Mouse (Mus musculus): ENCODE measurements around the gene Eps15. TPM values are rescaled to one million over a fixed set of nuclear protein-coding genes. Genes with fewer than 3 reads are reported as not detected.

Gene Eps15
- polyA plus RNA-seq, 1 experiment from 2014 or later, result 26.6 TPM

DNA sequence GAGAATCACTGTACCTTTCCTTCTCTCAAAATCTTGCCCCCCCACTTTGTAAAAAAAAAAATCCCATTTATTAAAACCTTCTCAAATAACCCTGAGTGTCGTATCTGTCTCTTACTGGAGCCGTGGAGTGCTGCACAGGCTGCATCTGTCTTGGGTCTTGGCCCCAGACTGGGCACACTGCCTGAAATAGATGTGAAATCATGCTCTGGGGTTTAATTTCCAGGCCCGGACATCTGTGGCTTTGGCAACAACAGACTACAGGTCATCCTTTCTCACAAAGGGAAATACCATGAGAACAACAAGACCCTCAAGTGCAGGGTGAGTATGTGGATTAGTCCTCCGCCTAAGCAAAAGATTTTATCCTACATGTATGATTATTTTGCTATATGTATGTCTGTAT is 38.1 kb upstream of the Eps15 start:
- H3K4me2 ChIP-seq (ENCODE audit: low read length), result no peak overlapping the region
- H3K36me3 ChIP-seq (ENCODE audit: insufficient read depth, low read length), result no peaks in the 10 kb centered on the region
- no peak for ATAC-seq (replicated peaks; ENCODE audit: low FRiP score, low read depth)
- TF ChIP-seq CTCF (IDR thresholded peaks at IDR 0.05; ENCODE audit: low read depth), result no peak
- H3K9ac ChIP-seq (ENCODE audit: low read depth, low read length), result no peak overlapping the region
- no peak for DNase-seq (ENCODE audit: low spot score)
- no peaks in the 10 kb centered on the region for H3K9me3 ChIP-seq (replicated peaks; ENCODE audit: low read length)
- H3K27ac ChIP-seq, result no peak overlapping the region
- 49% methylated on average over 4 of the region's 4 CpGs for WGBS
- H3K27me3 ChIP-seq (ENCODE audit: insufficient read depth, low read length), result no peaks in the 10 kb centered on the region
- no peaks in the 10 kb centered on the region for H3K4me1 ChIP-seq (replicated peaks; ENCODE audit: insufficient read depth, low read length)
- H3K4me3 ChIP-seq (replicated peaks; ENCODE audit: low read depth, low read length), result no peak overlapping the region

DNA sequence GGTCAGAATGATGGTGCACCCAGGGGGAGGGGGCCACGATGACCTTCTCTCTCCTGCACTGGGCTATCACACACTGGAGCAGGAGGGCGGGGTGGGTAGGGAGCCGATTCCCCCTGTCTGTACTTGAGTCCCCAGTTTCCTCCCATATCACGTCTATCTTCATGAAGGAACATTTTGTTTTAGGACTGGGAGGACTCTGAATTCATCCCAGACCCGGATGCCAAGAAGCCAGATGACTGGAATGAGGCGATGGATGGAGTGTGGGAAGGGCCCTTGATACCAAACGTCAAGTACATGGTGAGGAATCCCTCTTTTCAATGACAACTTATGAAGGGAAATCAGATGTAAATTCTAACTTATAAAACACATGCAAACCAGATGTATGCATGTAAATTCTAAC is 35.6 kb upstream of the Eps15 start:
- Histone ChIP-seq H3K27me3 (ENCODE audit: insufficient read depth, low read length) (no peaks in the 10 kb centered on the region), H3K4me1 (replicated peaks; ENCODE audit: insufficient read depth, low read length) (no peaks in the 10 kb centered on the region), H3K9ac (ENCODE audit: low read depth, low read length) (no peak overlapping the region), H3K27ac (no peak overlapping the region), H3K9me3 (replicated peaks; ENCODE audit: low read length) (no peaks in the 10 kb centered on the region), H3K36me3 (ENCODE audit: insufficient read depth, low read length) (no peaks in the 10 kb centered on the region), H3K4me3 (replicated peaks; ENCODE audit: low read depth, low read length) (no peak overlapping the region), H3K4me2 (ENCODE audit: low read length) (no peak overlapping the region)
- DNase-seq (ENCODE audit: low spot score) (no peak), ATAC-seq (replicated peaks; ENCODE audit: low FRiP score, low read depth) (no peak)
- no peak for TF ChIP-seq CTCF (IDR thresholded peaks at IDR 0.05; ENCODE audit: low read depth)
- WGBS, result 78% methylated on average over 7 of the region's 7 CpGs

DNA sequence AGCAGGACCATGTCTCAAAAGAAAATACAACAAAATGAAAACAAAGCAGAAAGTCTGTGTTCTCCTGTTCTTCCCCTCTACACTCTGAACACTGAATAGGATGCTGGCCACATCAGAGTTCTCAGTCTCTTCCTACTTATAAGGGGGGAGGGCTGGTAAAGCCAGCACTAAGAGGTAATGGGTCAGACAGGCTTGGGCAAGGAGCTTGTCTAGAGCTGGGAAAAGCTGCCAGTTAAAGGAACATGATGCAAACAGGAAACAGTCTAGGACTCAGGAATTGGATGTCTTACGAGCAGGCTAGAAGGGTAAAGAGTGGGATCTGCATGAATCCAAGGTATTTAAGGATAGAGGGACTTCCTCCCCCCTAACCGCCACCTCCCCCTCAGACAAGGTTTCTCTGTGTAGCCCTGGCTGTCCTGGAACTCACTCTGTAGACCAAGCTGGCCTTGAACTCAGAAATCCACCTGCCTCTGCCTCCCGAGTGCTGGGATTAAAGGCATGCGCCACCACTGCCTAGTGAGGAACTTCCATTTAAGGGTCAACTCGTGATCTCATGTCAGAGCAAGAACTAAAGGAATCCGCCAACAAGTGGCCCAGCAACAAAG is 35.0 kb upstream of the Eps15 start:
- no peak for ATAC-seq (replicated peaks; ENCODE audit: low FRiP score, low read depth)
- Histone ChIP-seq H3K36me3 (ENCODE audit: insufficient read depth, low read length) (no peaks in the 10 kb centered on the region), H3K4me3 (replicated peaks; ENCODE audit: low read depth, low read length) (no peak overlapping the region), H3K4me2 (ENCODE audit: low read length) (no peak overlapping the region), H3K9me3 (replicated peaks; ENCODE audit: low read length) (no peaks in the 10 kb centered on the region), H3K27ac (no peak overlapping the region), H3K4me1 (replicated peaks; ENCODE audit: insufficient read depth, low read length) (no peaks in the 10 kb centered on the region), H3K27me3 (ENCODE audit: insufficient read depth, low read length) (no peaks in the 10 kb centered on the region), H3K9ac (ENCODE audit: low read depth, low read length) (no peak overlapping the region)
- 85% methylated on average over 6 of the region's 6 CpGs for WGBS
- no peak for DNase-seq (ENCODE audit: low spot score)
- no peak for TF ChIP-seq CTCF (IDR thresholded peaks at IDR 0.05; ENCODE audit: low read depth)

DNA sequence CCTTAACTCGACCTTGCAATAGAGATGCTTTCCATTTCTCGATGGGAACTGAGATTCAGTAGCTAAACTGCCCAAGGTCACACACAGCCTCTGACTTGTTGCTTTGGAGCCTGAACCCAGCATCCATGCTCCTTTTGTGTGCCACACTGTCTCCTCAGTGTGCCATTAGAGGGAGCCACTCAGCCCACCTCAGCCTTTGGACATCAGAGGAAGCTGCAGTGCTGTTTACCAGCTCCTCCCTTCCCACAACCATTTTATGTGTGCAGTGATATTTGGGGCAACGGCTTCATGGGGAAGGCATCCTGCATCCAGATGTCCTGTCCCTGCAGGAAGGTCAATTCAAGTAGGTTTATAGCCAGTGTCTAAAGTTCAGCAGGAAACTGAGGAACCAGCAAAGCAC is 28.5 kb upstream of the Eps15 start:
- Histone ChIP-seq H3K36me3 (ENCODE audit: insufficient read depth, low read length) (no peaks in the 10 kb centered on the region), H3K4me1 (replicated peaks; ENCODE audit: insufficient read depth, low read length) (no peaks in the 10 kb centered on the region), H3K9me3 (replicated peaks; ENCODE audit: low read length) (no peaks in the 10 kb centered on the region), H3K9ac (ENCODE audit: low read depth, low read length) (no peak overlapping the region), H3K4me3 (replicated peaks; ENCODE audit: low read depth, low read length) (no peak overlapping the region), H3K27me3 (ENCODE audit: insufficient read depth, low read length) (no peaks in the 10 kb centered on the region), H3K27ac (no peak overlapping the region), H3K4me2 (ENCODE audit: low read length) (no peak overlapping the region)
- no peak for ATAC-seq (replicated peaks; ENCODE audit: low FRiP score, low read depth)
- TF ChIP-seq CTCF (IDR thresholded peaks at IDR 0.05; ENCODE audit: low read depth), result peak; percentile 66
- peak; percentile 51 for DNase-seq (ENCODE audit: low spot score)
- 31% methylated on average over 3 of the region's 3 CpGs for WGBS

DNA sequence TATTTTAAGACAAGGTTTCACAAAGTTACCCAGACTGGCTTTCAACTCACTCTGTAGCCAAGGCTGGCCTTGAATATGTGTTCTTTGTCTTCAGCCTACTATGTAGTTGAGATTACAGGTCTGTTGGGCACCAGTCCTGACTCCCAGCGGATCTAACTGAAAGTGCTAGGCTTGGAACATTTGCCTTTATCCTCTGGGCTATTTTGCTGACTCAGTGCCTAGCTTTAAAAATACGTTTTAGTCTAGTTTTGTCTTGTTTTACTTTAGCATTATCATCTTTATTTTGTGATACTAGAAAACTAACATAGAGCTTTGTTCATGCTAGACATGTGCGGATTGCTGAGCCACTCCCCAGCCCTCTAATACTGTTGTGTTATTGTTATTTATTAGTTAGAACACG is 27.9 kb upstream of the Eps15 start:
- no peak for ATAC-seq (replicated peaks; ENCODE audit: low FRiP score, low read depth)
- no peak overlapping the region for H3K27ac ChIP-seq
- no peak for TF ChIP-seq CTCF (IDR thresholded peaks at IDR 0.05; ENCODE audit: low read depth)
- no peaks in the 10 kb centered on the region for H3K9me3 ChIP-seq (replicated peaks; ENCODE audit: low read length)
- no peaks in the 10 kb centered on the region for H3K27me3 ChIP-seq (ENCODE audit: insufficient read depth, low read length)
- H3K36me3 ChIP-seq (ENCODE audit: insufficient read depth, low read length), result no peaks in the 10 kb centered on the region
- no peak overlapping the region for H3K4me2 ChIP-seq (ENCODE audit: low read length)
- H3K4me3 ChIP-seq (replicated peaks; ENCODE audit: low read depth, low read length), result no peak overlapping the region
- DNase-seq (ENCODE audit: low spot score), result no peak
- no peaks in the 10 kb centered on the region for H3K4me1 ChIP-seq (replicated peaks; ENCODE audit: insufficient read depth, low read length)
- 82% methylated on average over 4 of the region's 4 CpGs for WGBS
- H3K9ac ChIP-seq (ENCODE audit: low read depth, low read length), result no peak overlapping the region

DNA sequence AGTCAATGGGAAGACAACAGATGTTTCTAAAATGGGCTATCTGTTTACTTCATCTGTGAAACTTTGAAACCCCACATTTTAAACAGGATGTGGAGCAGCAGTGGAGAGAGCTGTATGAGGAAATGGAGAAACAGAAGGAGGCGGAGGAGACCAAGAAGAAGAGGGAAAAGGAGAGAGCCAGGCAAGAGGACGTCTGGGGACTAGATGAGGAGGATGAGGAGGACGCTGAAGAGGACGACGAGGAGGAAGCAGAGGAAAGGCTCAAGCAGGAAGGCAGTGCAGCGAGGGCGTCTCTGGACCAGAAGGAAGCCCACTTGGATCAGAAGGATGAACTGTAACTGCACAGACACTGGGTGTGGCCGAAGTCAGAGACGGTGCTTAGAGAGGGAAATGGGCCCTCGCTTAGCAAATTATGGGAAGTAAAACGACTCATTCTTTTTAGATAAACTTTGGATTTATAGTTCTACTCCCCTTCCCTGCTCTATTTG is 26.4 kb upstream of the Eps15 start:
- ATAC-seq (replicated peaks; ENCODE audit: low FRiP score, low read depth) (no peak), DNase-seq (ENCODE audit: low spot score) (no peak)
- Histone ChIP-seq H3K4me2 (ENCODE audit: low read length) (no peak overlapping the region), H3K4me3 (replicated peaks; ENCODE audit: low read depth, low read length) (no peak overlapping the region), H3K36me3 (ENCODE audit: insufficient read depth, low read length) (no peaks in the 10 kb centered on the region), H3K27ac (no peak overlapping the region), H3K27me3 (ENCODE audit: insufficient read depth, low read length) (no peaks in the 10 kb centered on the region), H3K4me1 (replicated peaks; ENCODE audit: insufficient read depth, low read length) (no peaks in the 10 kb centered on the region), H3K9ac (ENCODE audit: low read depth, low read length) (no peak overlapping the region), H3K9me3 (replicated peaks; ENCODE audit: low read length) (no peaks in the 10 kb centered on the region)
- 57% methylated on average over 11 of the region's 11 CpGs for WGBS
- TF ChIP-seq CTCF (IDR thresholded peaks at IDR 0.05; ENCODE audit: low read depth), result no peak

DNA sequence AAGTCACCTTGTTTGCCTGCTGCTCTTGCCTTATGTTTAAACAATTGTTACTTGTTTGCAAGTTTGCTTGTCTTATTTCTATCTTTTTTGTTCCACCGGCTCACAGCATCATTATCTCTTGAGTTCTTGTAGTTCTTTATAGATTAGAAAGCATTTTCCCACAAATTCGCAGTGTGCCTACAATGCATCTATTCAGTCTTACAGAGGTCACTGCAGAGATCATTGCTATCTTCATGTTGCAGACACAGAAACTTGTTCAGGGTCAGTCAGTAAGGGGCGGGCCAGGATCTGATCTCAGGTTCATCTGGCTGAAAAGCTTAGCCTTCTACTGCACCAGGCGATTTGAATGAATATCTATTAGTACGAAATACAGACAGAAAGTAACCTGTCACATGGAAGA is 25.6 kb upstream of the Eps15 start:
- no peaks in the 10 kb centered on the region for H3K9me3 ChIP-seq (replicated peaks; ENCODE audit: low read length)
- H3K9ac ChIP-seq (ENCODE audit: low read depth, low read length), result no peak overlapping the region
- ATAC-seq (replicated peaks; ENCODE audit: low FRiP score, low read depth) (no peak), DNase-seq (ENCODE audit: low spot score) (no peak)
- no peak overlapping the region for H3K27ac ChIP-seq
- WGBS, result 87% methylated on average over 5 of the region's 5 CpGs
- TF ChIP-seq CTCF (IDR thresholded peaks at IDR 0.05; ENCODE audit: low read depth), result no peak
- H3K36me3 ChIP-seq (ENCODE audit: insufficient read depth, low read length), result no peaks in the 10 kb centered on the region
- no peak overlapping the region for H3K4me2 ChIP-seq (ENCODE audit: low read length)
- H3K27me3 ChIP-seq (ENCODE audit: insufficient read depth, low read length), result no peaks in the 10 kb centered on the region
- H3K4me3 ChIP-seq (replicated peaks; ENCODE audit: low read depth, low read length), result no peak overlapping the region
- no peaks in the 10 kb centered on the region for H3K4me1 ChIP-seq (replicated peaks; ENCODE audit: insufficient read depth, low read length)
